Mouse (Mus musculus) monocyte, adult 2 months (primary cell): Measurements from ENCODE around the gene Zkscan4.
"Not testable (repeated sequence)": the region's sequence is repeated elsewhere in the genome, so short reads cannot be mapped to it uniquely, and the experiment has no call there.

Experiments
- DNase-seq, 2 experiments: peaks; one replicate each; pipeline ENCODE4 v3.0.0; 2022; ENCODE audit warnings: low spot score in 2 of 2, low read depth in 1 of 2

The Zkscan4 gene

DNA sequence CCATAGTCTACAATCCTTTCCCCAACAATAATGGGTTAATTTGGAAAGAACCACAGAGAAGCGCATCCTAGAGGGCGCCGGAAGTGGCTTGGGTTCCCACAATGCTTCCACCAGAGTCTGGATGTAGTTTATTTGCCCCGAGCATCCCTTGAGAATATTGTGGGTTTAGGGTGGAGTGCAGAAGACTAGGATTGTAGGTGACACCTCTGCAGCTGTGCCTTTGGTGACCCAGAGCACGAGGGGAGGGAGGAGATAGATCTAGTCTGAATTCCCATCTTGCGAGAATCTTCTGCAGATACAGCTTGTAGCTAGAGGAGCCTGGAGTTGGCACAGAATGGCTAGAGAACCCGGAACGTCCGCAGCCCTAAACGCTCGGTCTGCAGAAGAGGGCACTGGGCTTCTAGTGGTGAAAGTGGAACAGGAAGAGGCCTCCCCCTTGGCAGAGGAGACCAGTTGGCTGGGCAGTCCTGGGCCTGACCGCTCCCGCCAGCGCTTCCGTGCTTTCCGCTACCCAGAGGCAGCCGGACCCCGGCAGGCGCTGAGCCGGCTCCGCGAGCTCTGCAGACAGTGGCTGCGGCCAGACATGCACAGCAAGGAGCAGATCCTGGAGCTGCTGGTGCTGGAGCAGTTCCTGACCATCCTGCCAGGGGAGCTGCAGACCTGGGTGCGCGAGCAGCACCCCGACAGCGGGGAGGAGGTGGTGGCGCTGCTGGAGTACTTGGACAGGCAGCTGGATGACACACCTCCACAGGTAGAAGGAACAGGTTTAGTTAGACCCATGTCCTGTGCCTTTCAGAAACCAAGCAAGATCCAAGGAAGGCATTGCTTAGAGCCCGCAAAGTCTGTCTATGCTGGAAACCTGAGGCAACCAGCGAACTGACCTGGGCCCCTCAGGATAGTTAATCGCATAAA is at the start of gene Zkscan4, which contains the start of gene Gm10065:
TSS of gene Zkscan4 (plus strand) at position 149 of the 912 bp plus-strand sequence.
TSS of gene Gm10065 (minus strand) at position 683 of the 912 bp plus-strand sequence.
- DNase-seq, result peak in 1 of 2 experiments; percentile 3

- DNase-seq, result no peak
Observed at GRCm38 (mm10) chr13:21435476-21435875, 43.2 kb upstream of the Zkscan4 start.

- DNase-seq, result no peak
Observed at GRCm38 (mm10) chr13:21440503-21441206, 38.1 kb upstream of the Zkscan4 start, which contains the start of gene Pgbd1. Gene Pgbd1 (minus strand): TSS chr13:21441058.

- DNase-seq, result no peak
Observed at GRCm38 (mm10) chr13:21441207-21441572, 37.5 kb upstream of the Zkscan4 start.

- DNase-seq, result no peak
Observed at GRCm38 (mm10) chr13:21446796-21447195, 31.9 kb upstream of the Zkscan4 start.

DNA sequence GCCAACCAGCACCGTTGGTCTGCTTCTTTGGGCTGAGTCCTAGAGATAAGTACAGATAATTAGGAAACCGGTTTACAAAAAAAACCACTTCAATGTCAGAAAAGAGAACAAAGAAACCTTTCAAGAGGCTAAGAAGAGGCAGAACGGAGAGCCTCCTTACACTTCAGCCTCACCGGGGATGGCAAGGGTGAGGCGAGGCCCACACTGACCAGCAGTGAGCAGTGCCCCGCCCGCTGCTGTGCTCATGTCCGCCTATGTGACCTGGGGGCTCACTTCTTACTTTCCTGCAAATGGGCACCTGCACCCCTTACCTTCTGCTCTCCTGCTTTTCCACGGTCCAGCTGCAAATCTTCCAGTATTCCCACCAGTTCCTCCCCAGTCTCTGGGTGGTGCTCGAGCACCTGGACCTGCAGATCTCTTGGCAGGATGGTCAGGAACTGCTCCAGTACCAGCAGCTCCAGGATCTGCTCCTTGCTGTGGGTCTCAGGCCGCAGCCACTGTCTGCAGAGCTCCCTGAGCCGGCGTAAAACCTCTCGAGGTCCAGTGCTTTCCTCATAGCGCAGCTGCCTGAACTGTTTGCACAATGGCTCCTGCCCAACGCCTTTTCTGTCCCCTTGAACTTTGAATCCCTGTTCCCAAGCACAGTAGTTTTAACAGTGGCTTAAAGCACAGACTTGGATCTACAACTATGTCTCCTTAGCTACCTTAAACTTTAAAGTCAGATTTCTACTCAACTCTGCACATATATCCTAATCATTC is 30.7 kb upstream of the Zkscan4 start:
- DNase-seq, result no peak

DNA sequence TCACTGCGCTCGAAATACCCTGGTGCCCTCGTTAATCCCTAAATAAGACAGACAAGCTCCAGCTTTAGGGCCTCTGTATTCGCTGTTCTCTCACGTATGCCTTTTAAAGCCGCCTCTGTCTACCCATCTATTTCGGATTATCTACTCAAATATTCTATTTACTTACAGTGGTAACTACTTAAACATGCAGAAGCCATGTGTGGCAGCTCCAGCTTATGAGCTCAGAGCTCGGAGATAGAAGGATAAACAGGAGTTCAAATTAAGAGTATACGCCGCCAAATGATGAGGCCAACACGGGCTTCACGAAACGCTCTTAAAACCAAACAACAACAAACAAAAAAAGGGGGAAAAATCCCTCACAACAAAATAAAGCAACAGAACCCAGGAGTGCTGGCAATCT is 25.7 kb upstream of the Zkscan4 start:
- DNase-seq, result no peak

- DNase-seq, result peak; percentile 22 to 75
Observed at GRCm38 (mm10) chr13:21453449-21453848, 25.3 kb upstream of the Zkscan4 start, which contains the start of gene Zscan26. Gene Zscan26 (minus strand): TSS chr13:21453730.

DNA sequence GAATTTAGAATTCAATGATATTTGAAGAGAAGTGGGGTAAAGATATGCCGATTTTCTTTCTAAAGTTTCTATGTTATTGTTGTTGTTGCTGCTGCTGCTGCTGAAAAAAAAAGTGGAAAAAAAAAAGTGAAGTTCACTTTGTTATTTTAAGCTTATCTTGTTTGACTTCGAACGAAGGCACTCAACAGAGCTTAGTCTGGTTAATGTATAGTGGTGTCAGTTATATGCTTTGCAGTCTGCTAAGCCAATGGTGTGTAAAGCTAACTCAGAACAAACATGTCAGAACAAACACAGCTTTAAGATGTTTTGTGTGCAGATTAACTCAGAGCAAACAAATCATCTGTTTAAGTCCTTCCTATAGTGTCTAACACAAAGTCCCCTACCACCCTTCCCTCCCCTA is 24.6 kb upstream of the Zkscan4 start:
- no peak for DNase-seq

GRCm38 (mm10) chr13:21456347-21456746 is 22.4 kb upstream of the Zkscan4 start:
- DNase-seq, result no peak

GRCm38 (mm10) chr13:21462516-21462915 is 16.2 kb upstream of the Zkscan4 start:
- not testable (repeated sequence) for DNase-seq

- no peak for DNase-seq
Observed at GRCm38 (mm10) chr13:21467336-21467735, 11.4 kb upstream of the Zkscan4 start.

- peak; percentile 20 to 51 for DNase-seq
Observed at GRCm38 (mm10) chr13:21468061-21469019, 10.4 kb upstream of the Zkscan4 start, which contains the start of gene Nkapl. Gene Nkapl (minus strand): TSS chr13:21468509.

- no peak for DNase-seq
Observed at GRCm38 (mm10) chr13:21469097-21469496, 9.6 kb upstream of the Zkscan4 start.

DNA sequence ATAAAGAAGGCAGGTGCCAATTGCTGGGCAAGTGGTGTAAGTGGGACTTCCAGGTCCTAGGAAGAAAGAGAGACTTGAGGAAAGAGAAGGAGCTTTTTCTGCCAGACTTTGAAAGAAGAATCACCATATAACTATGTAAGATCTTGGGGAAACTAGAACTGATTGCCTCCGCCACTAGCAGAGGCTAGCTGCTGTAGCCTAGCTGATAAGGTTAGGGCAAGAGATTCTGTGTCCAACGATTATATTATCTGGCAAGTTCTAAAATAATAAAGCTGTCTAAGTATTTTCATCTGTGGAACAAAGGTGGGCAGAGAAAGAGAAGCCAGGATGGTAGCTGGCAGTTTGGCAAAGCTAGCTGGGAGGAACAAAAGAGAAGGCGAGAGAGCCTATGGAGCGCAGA is 6.3 kb upstream of the Zkscan4 start:
- no peak for DNase-seq

DNA sequence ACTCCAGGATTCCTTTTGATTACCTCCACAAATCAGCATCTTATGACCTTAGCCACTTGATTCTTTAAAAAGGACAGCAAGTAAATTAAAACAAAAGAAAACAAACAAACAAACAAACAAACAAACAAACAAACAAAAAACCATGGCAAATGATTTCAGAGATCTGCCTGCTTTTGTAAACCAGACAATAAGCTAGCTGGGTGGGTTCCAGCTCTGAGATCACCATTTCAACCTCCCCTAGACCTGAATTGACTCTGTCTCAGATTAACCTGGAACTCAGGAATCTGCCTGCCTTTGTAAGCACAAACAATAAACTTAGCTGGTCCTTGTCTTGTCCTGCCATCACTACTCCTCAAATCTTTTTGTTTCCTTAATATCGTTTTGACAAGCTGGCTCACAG is 8.2 kb downstream of the Zkscan4 start:
- no peak for DNase-seq

DNA sequence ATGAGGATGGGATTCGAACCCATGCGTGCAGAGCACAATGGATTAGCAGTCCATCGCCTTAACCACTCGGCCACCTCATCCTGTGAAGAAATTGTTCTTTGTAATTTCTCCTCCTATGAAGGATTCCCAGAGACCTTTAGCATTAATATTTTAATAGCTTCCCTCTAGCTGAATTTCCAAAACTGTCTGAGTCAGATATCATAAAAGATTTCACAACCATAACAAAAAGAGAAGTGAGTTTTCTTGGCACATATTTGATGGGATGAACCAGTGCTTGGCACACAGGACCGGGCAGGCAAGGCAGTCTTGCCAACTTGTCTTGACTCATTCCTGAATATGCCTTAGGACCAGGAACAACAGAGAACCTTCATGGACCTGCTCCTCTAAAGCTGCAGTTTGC is 14.1 kb downstream of the Zkscan4 start:
- DNase-seq, result no peak

- DNase-seq, result no peak
Observed at GRCm38 (mm10) chr13:21495080-21495479, 16.4 kb downstream of the Zkscan4 start, which contains the start of gene AK157302. Gene AK157302 (plus strand): TSS chr13:21495223.

- DNase-seq, result not testable (repeated sequence)
Observed at GRCm38 (mm10) chr13:21501182-21501581, 22.5 kb downstream of the Zkscan4 start, which contains the start of gene Gm11273. Gene Gm11273 (minus strand): TSS chr13:21501418.

DNA sequence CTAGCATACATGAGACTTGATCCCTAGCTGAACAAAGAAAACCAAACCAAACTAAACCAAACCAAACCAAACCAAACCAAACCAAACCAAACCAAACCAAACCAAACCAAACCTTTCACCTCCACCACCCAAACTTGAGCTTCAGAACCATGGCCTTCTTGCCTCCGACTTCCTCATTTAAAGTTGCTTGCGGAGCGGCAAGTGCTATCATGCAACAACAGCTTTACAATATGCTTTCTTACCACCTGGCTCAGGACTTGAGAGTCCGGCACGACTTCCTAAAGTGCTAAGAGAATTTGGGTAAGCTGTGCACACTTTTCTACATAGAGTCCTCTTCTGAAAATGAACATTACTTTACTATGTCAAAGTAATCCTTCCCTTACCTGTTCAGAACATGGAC is 23.6 kb downstream of the Zkscan4 start:
- DNase-seq, result no peak
